Mouse (Mus musculus): Measurements from ENCODE around the gene Sgpp2. TPM values are rescaled to one million over a fixed set of nuclear protein-coding genes. Genes with fewer than 3 reads are reported as not detected.

Sgpp2 gene
- polyA plus RNA-seq, 1 experiment from 2014 or later, result 1.9 TPM

DNA sequence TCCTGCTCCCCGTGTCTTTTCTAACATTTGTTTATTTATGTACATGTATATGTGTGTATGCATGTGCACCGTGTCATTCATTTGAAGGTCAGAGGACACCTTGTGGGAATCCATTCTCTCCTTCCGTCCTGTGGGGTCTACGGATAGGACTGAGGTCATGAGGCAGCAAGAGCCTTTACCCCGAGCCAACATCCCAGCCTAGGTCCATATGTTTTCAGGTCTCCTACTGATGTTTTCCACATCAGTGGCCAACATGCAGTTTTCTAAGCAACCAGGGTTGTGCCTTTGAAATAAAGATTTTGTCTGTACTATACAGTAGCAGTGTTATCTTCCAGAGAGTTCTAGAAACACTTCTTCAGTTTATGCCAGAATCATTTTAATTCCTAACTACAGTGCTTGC, 63.7 kb downstream of the Sgpp2 start:
- no peaks in the 10 kb centered on the region for H3K4me1 ChIP-seq (ENCODE audit: control insufficient read depth, insufficient read depth, low read length)
- no peak for DNase-seq (ENCODE audit: low spot score)
- H3K27ac ChIP-seq (ENCODE audit: low read depth, low read length), result no peak overlapping the region
- no peaks in the 10 kb centered on the region for H3K27me3 ChIP-seq (ENCODE audit: control insufficient read depth, insufficient read depth, low read length)
- H3K9ac ChIP-seq (ENCODE audit: low read length), result no peak overlapping the region
- no peaks in the 10 kb centered on the region for H3K36me3 ChIP-seq (ENCODE audit: control insufficient read depth, insufficient read depth, low read length)
- ATAC-seq (ENCODE audit: insufficient read depth, low FRiP score, low TSS enrichment), result no peak
- 88% methylated on average over 5 of the region's 5 CpGs for WGBS
- H3K4me2 ChIP-seq (ENCODE audit: low read depth), result no peak overlapping the region
- H3K4me3 ChIP-seq (ENCODE audit: low read depth, low read length), result no peak overlapping the region
- H3K9me3 ChIP-seq (ENCODE audit: control insufficient read depth, low read length), result 0 out of 2 replicates have a peak, but pooled peaks cover 3% of the 10 kb centered on the region

DNA sequence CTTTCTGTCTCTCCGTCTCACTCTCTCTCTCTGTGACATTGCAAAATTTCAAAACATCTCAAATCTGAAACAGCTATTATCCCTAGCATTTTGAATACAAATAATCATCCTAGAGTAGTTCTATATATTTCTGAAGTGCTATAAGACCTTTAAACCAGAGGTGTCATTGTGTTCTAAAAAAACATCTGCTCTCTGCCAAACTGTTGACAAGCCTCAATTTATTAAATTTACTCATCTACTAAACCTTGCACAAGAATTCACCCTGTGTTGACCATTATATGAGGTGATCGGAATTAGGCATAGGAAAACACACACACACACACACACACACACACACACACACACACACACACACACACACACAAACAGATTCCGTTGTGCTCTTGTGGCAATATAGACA, 64.9 kb downstream of the Sgpp2 start:
- DNase-seq (ENCODE audit: low spot score), result no peak
- H3K36me3 ChIP-seq (ENCODE audit: control insufficient read depth, insufficient read depth, low read length), result no peaks in the 10 kb centered on the region
- H3K9me3 ChIP-seq (ENCODE audit: control insufficient read depth, low read length), result 0 out of 2 replicates have a peak, but pooled peaks cover 3% of the 10 kb centered on the region
- H3K4me2 ChIP-seq (ENCODE audit: low read depth), result no peak overlapping the region
- no peak overlapping the region for H3K27ac ChIP-seq (ENCODE audit: low read depth, low read length)
- no peak overlapping the region for H3K4me3 ChIP-seq (ENCODE audit: low read depth, low read length)
- 96% methylated on average over 3 of the region's 3 CpGs for WGBS
- no peak overlapping the region for H3K9ac ChIP-seq (ENCODE audit: low read length)
- no peaks in the 10 kb centered on the region for H3K4me1 ChIP-seq (ENCODE audit: control insufficient read depth, insufficient read depth, low read length)
- no peaks in the 10 kb centered on the region for H3K27me3 ChIP-seq (ENCODE audit: control insufficient read depth, insufficient read depth, low read length)
- ATAC-seq (ENCODE audit: insufficient read depth, low FRiP score, low TSS enrichment), result no peak

DNA sequence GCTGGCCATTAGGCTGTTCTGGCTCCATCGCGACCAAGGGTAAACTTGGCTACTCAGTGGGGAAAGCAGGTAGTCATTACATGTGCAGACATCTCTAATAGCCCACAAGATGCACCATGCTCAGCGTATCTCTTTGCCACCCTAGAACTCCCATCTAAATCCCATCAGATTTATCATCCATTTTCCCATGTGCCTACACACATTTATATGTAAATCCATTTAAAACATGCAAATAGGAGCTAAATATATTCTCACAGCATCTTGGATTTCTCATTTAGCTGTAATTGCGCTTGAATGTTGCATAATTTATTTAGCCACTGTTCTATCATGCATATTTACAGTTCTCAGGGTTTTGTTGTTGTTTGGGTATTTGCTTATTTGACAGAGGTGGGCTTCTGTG, 70.8 kb downstream of the Sgpp2 start:
- ATAC-seq (ENCODE audit: insufficient read depth, low FRiP score, low TSS enrichment), result no peak
- no peak for DNase-seq (ENCODE audit: low spot score)
- Histone ChIP-seq H3K4me3 (ENCODE audit: low read depth, low read length) (no peak overlapping the region), H3K9ac (ENCODE audit: low read length) (no peak overlapping the region), H3K36me3 (ENCODE audit: control insufficient read depth, insufficient read depth, low read length) (no peaks in the 10 kb centered on the region), H3K4me2 (ENCODE audit: low read depth) (no peak overlapping the region), H3K9me3 (ENCODE audit: control insufficient read depth, low read length) (no peaks in the 10 kb centered on the region), H3K27me3 (ENCODE audit: control insufficient read depth, insufficient read depth, low read length) (no peaks in the 10 kb centered on the region), H3K27ac (ENCODE audit: low read depth, low read length) (no peak overlapping the region), H3K4me1 (ENCODE audit: control insufficient read depth, insufficient read depth, low read length) (no peaks in the 10 kb centered on the region)
- 92% methylated on average over 4 of the region's 4 CpGs for WGBS

DNA sequence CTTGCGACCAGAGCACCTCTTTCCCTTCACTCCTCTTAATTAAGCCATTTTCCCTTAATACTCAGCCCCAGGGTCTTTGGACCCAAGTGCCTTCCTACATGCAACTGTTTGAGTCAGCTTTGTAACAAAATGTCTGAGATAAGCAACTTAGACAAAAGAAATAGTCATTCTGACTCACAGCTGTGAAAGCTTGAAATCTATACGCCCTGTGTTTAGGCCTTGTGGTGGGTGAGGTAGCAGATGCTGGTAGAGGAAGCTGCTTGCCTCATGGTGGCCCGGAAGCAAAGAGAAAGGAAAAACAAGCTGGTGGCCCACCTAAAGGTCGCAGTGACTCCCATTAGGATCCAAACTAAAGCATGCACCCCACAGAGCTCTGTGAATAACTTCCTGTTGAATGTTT, 77.7 kb downstream of the Sgpp2 start:
- no peaks in the 10 kb centered on the region for H3K36me3 ChIP-seq (ENCODE audit: control insufficient read depth, insufficient read depth, low read length)
- H3K9me3 ChIP-seq (ENCODE audit: control insufficient read depth, low read length), result no peaks in the 10 kb centered on the region
- WGBS, result 49% methylated on average over 4 of the region's 4 CpGs
- no peak overlapping the region for H3K27ac ChIP-seq (ENCODE audit: low read depth, low read length)
- H3K4me1 ChIP-seq (ENCODE audit: control insufficient read depth, insufficient read depth, low read length), result no peaks in the 10 kb centered on the region
- ATAC-seq (ENCODE audit: insufficient read depth, low FRiP score, low TSS enrichment) (no peak), DNase-seq (ENCODE audit: low spot score) (no peak)
- H3K4me3 ChIP-seq (ENCODE audit: low read depth, low read length), result no peak overlapping the region
- no peaks in the 10 kb centered on the region for H3K27me3 ChIP-seq (ENCODE audit: control insufficient read depth, insufficient read depth, low read length)
- no peak overlapping the region for H3K9ac ChIP-seq (ENCODE audit: low read length)
- H3K4me2 ChIP-seq (ENCODE audit: low read depth), result no peak overlapping the region

DNA sequence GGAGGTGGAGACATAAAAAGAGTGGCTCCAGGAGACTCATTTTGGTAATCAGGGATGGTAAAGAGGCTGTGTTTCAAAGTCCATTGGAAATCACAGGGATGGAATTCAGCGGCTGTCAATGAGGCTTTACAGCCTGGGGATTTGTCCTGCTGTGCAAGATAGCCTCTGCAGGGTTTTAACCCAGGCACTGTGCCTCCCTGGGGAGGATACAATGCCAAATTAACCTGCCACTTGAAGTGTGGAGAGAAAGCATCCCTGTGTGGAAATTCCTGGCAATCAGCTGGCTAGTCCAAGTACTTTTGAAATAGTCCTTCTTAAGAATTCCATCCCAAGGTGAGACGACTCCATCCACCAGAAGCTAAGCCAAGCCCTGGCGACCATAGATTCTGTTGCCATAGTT, 78.7 kb downstream of the Sgpp2 start:
- 6% methylated on average over 3 of the region's 3 CpGs for WGBS
- no peaks in the 10 kb centered on the region for H3K9me3 ChIP-seq (ENCODE audit: control insufficient read depth, low read length)
- ATAC-seq (ENCODE audit: insufficient read depth, low FRiP score, low TSS enrichment) (no peak), DNase-seq (ENCODE audit: low spot score) (no peak)
- H3K9ac ChIP-seq (ENCODE audit: low read length), result no peak overlapping the region
- H3K36me3 ChIP-seq (ENCODE audit: control insufficient read depth, insufficient read depth, low read length), result no peaks in the 10 kb centered on the region
- H3K27ac ChIP-seq (ENCODE audit: low read depth, low read length), result no peak overlapping the region
- no peaks in the 10 kb centered on the region for H3K4me1 ChIP-seq (ENCODE audit: control insufficient read depth, insufficient read depth, low read length)
- no peak overlapping the region for H3K4me3 ChIP-seq (ENCODE audit: low read depth, low read length)
- no peaks in the 10 kb centered on the region for H3K27me3 ChIP-seq (ENCODE audit: control insufficient read depth, insufficient read depth, low read length)
- H3K4me2 ChIP-seq (ENCODE audit: low read depth), result no peak overlapping the region

DNA sequence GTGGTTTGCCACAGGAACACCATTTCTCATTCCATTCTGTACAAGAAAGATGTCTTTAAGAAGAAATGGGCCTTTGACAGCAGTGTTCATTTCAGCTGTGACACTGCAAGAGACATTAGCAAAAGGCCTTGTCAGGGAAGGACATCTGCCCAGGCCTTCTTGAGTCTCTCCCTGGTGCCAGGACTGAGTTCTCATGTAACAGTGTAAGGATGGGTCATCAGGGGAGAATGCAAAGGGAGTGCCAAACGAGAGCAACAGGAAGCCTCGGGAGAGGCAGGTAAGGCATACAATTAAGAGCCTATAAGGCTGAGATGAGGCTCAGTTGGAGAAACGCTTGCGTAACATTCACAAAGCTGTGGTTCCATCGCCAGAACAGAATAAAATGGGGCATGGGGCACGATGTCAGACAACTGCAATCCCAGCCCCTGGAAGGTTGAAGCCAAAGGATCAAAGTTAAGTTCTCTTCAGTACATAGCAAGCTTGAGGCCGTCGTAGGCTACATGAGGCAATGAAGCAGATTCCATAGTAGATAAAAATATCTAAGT, 85.1 kb downstream of the Sgpp2 start:
- Histone ChIP-seq H3K4me3 (ENCODE audit: low read depth, low read length) (no peak overlapping the region), H3K9me3 (ENCODE audit: control insufficient read depth, low read length) (no peaks in the 10 kb centered on the region), H3K9ac (ENCODE audit: low read length) (no peak overlapping the region), H3K27me3 (ENCODE audit: control insufficient read depth, insufficient read depth, low read length) (no peaks in the 10 kb centered on the region), H3K4me2 (ENCODE audit: low read depth) (no peak overlapping the region), H3K4me1 (ENCODE audit: control insufficient read depth, insufficient read depth, low read length) (0 out of 2 replicates have a peak, but pooled peaks cover 5% of the 10 kb centered on the region), H3K27ac (ENCODE audit: low read depth, low read length) (no peak overlapping the region), H3K36me3 (ENCODE audit: control insufficient read depth, insufficient read depth, low read length) (no peaks in the 10 kb centered on the region)
- no peak for ATAC-seq (ENCODE audit: insufficient read depth, low FRiP score, low TSS enrichment)
- DNase-seq (ENCODE audit: low spot score), result no peak
- whole genome bisulfite sequencing, result 57% methylated on average over 8 of the region's 8 CpGs

DNA sequence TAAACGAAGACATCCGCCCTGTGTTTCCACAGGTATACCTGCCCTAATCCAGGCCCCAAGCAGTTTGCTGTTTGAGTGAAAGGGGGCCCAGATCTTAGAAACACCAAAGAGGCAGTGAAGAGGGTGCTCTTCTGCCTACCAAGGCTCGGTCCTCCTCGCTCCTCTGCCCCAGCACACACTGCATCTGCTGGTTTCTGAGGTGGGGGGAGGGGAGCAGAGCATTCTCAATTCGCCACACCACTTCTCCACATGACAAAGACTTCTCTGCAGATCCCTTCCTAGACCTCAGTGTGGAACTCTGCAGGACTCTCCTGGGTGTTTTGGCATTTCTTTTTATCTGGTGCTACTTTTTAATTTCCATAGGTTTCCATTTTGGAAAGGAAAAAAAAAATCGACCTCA, 85.6 kb downstream of the Sgpp2 start:
- no peaks in the 10 kb centered on the region for H3K9me3 ChIP-seq (ENCODE audit: control insufficient read depth, low read length)
- ATAC-seq (ENCODE audit: insufficient read depth, low FRiP score, low TSS enrichment) (0 out of 2 replicates have a peak, but pooled peaks have one; percentile 48), DNase-seq (ENCODE audit: low spot score) (peak; percentile 61)
- WGBS, result 33% methylated on average over 6 of the region's 6 CpGs
- H3K36me3 ChIP-seq (ENCODE audit: control insufficient read depth, insufficient read depth, low read length), result no peaks in the 10 kb centered on the region
- H3K27me3 ChIP-seq (ENCODE audit: control insufficient read depth, insufficient read depth, low read length), result no peaks in the 10 kb centered on the region
- H3K4me3 ChIP-seq (ENCODE audit: low read depth, low read length), result no peak overlapping the region
- no peak overlapping the region for H3K27ac ChIP-seq (ENCODE audit: low read depth, low read length)
- H3K4me2 ChIP-seq (ENCODE audit: low read depth), result no peak overlapping the region
- 0 out of 2 replicates have a peak, but pooled peaks cover 5% of the 10 kb centered on the region for H3K4me1 ChIP-seq (ENCODE audit: control insufficient read depth, insufficient read depth, low read length)
- no peak overlapping the region for H3K9ac ChIP-seq (ENCODE audit: low read length)

DNA sequence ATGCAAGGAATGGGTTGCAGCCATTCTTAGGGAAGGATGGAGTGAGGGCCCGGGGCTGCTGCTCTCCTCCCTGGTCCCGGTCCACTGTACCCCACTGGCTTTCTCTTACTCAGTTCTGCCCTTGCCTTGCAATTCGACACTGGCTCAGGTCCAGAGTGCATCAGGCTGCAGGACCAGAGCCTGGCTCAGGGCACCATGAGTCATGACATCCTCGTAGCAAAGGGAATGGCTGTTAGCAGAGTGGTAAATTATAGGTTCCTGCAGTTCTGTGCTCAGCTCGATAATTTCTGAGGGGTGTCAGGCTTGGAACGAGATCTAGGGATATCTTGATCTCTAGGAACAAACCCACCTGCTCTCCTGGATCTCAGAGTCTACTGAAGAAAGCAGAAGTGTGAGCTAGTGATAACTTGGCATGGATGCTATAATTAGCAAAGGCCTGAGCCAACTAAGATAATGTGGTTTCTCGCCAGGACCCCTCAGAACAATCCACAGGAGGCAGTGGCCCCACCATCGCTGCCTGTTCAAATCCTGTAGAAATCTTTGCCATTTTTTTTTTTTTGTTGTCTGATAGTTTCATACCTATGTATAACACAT, 86.3 kb downstream of the Sgpp2 start:
- WGBS, result 37% methylated on average over 8 of the region's 8 CpGs
- DNase-seq (ENCODE audit: low spot score), result no peak
- Histone ChIP-seq H3K9me3 (ENCODE audit: control insufficient read depth, low read length) (no peaks in the 10 kb centered on the region), H3K27ac (ENCODE audit: low read depth, low read length) (no peak overlapping the region), H3K9ac (ENCODE audit: low read length) (no peak overlapping the region), H3K36me3 (ENCODE audit: control insufficient read depth, insufficient read depth, low read length) (no peaks in the 10 kb centered on the region), H3K27me3 (ENCODE audit: control insufficient read depth, insufficient read depth, low read length) (no peaks in the 10 kb centered on the region), H3K4me2 (ENCODE audit: low read depth) (no peak overlapping the region), H3K4me1 (ENCODE audit: control insufficient read depth, insufficient read depth, low read length) (0 out of 2 replicates have a peak, but pooled peaks cover 5% of the 10 kb centered on the region), H3K4me3 (ENCODE audit: low read depth, low read length) (no peak overlapping the region)
- ATAC-seq (ENCODE audit: insufficient read depth, low FRiP score, low TSS enrichment), result no peak

DNA sequence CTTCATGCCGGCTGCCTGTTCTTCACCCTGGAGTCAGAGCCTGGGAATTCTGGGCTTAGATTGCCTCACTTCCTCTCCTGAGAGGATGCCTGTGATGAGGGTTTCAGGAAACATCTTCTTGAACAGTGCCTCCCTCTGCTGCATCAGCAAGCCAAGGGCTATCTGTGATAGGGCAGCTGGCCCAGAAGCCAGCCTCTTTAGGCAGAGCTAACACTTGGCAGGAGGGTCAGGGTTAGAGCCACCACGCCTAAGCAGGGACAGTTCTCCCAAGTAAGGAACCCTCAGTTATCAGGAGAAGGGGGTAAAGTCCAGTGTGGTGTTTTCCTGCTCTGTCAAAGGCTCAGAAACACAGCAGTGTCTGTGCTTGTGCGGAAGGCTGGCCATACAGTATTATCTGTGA, 89.6 kb downstream of the Sgpp2 start:
- H3K9me3 ChIP-seq (ENCODE audit: control insufficient read depth, low read length), result no peaks in the 10 kb centered on the region
- ATAC-seq (ENCODE audit: insufficient read depth, low FRiP score, low TSS enrichment) (no peak), DNase-seq (ENCODE audit: low spot score) (no peak)
- no peaks in the 10 kb centered on the region for H3K36me3 ChIP-seq (ENCODE audit: control insufficient read depth, insufficient read depth, low read length)
- no peaks in the 10 kb centered on the region for H3K27me3 ChIP-seq (ENCODE audit: control insufficient read depth, insufficient read depth, low read length)
- H3K4me2 ChIP-seq (ENCODE audit: low read depth), result no peak overlapping the region
- no peak overlapping the region for H3K9ac ChIP-seq (ENCODE audit: low read length)
- 0 out of 2 replicates have a peak, but pooled peaks cover 5% of the 10 kb centered on the region for H3K4me1 ChIP-seq (ENCODE audit: control insufficient read depth, insufficient read depth, low read length)
- H3K27ac ChIP-seq (ENCODE audit: low read depth, low read length), result no peak overlapping the region
- WGBS, result 83% methylated on average over 3 of the region's 3 CpGs
- H3K4me3 ChIP-seq (ENCODE audit: low read depth, low read length), result no peak overlapping the region

Measured in neural tube, embryonic 11.5 days (tissue).